Mouse (Mus musculus) embryonic facial prominence, embryonic 10.5 days (tissue): ENCODE data around the gene Cpa4. TPM values are rescaled to one million over a fixed set of nuclear protein-coding genes. Genes with fewer than 3 reads are reported as not detected.
A peak's percentile ranks its signal among the peaks of the same experiment; 100 is the strongest.

ENCODE experiments used
- DNase-seq: peaks from one replicate; pipeline ENCODE4 v3.0.0-alpha.2; 2017; ENCODE audit warnings: low spot score
- H3K27ac ChIP-seq: fragments of 300-500 bp; sonication (generic); replicated peaks from 2 replicates; pipeline ENCODE4 v1.5.1; 2016; ENCODE audit warnings: mild to moderate bottlenecking
- H3K27me3 ChIP-seq: fragments of 300-500 bp; sonication (generic); replicated peaks from 2 replicates; pipeline ENCODE4 v1.6.1; 2016; ENCODE audit warnings: low read depth, mild to moderate bottlenecking; ENCODE audit not compliant: poor library complexity, severe bottlenecking
- H3K36me3 ChIP-seq: fragments of 300-500 bp; sonication (generic); replicated peaks from 2 replicates; pipeline ENCODE4 v1.6.1; 2016; ENCODE audit warnings: mild to moderate bottlenecking, moderate library complexity
- H3K4me1 ChIP-seq: fragments of 300-500 bp; sonication (generic); 2 replicates; pipeline ENCODE4 v1.6.1; 2016
- H3K4me3 ChIP-seq: fragments of 300-500 bp; sonication (generic); 2 replicates; pipeline ENCODE4 v1.5.1; 2016; ENCODE audit warnings: mild to moderate bottlenecking, moderate library complexity
- H3K9me3 ChIP-seq: fragments of 300-500 bp; sonication (generic); 2 replicates; pipeline ENCODE4 v1.6.1; 2016; ENCODE audit warnings: mild to moderate bottlenecking
- WGBS: fragments of 180-500 bp; shearing (Covaris S2); methylation state at CpG from one replicate; pipeline ENCODE4 v1.1.7; 2016; 5-methylcytosine and 5-hydroxymethylcytosine counted together
- polyA plus RNA-seq: library from polyadenylated mRNA; unstranded; fragments of >200 nt; fragmentation: Nextera tagmentation; extraction: Ambion mirVana; gene quantifications from 2 replicates; pipeline ENCODE4 v1.2.1, GENCODE M21; 2016

Gene Cpa4
- polyA plus RNA-seq, 1 experiment from 2014 or later, result 0.85 TPM

- Histone ChIP-seq H3K4me3 (no peak overlapping the region), H3K27ac (peak overlapping the region; percentile 76), H3K9me3 (no peaks in the 10 kb centered on the region), H3K4me1 (peaks cover 28% of the 10 kb centered on the region), H3K27me3 (no peaks in the 10 kb centered on the region), H3K36me3 (no peaks in the 10 kb centered on the region)
- WGBS, result 83% methylated on average over 5 of the region's 5 CpGs
- DNase-seq, result no peak
Measured at GRCm38 (mm10) chr6:30605672-30606071, 37.5 kb downstream of the Cpa4 start.

GRCm38 (mm10) chr6:30610710-30611109 lies 42.5 kb downstream of the Cpa4 start, which contains the start of gene Cpa5:
Cpa5 (plus strand) TSS chr6:30611010.
- Histone ChIP-seq H3K36me3 (no peaks in the 10 kb centered on the region), H3K4me1 (peaks cover 60% of the 10 kb centered on the region), H3K4me3 (no peak within 1 kb of the TSS), H3K27me3 (no peaks in the 10 kb centered on the region), H3K9me3 (no peaks in the 10 kb centered on the region), H3K27ac (peak within 1 kb of the TSS; percentile 84)
- no peak for DNase-seq
- 89% methylated on average over 7 of the region's 7 CpGs for WGBS

DNA sequence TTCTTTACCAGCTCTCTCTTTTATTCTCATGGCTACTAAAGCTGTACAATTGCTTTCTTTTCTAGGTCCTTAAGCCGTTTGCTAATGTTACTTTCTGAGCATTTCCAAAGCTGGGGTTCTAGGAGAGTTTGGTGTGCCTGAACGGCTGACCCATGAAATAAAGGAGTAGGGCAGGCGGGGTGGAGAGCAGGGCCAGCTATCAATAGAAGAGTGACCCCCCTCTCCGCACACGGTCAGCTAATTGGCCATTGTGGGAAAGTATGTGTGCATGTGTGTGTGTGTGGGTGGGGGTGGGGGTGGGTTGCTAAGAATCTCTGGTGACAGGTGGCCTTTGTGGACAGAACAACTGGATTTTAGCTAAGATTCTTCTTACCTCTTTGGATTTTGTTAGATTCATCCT lies 43.0 kb downstream of the Cpa4 start:
- Histone ChIP-seq H3K27ac (peak overlapping the region; percentile 84), H3K36me3 (no peaks in the 10 kb centered on the region), H3K4me1 (peaks cover 62% of the 10 kb centered on the region), H3K27me3 (no peaks in the 10 kb centered on the region), H3K9me3 (no peaks in the 10 kb centered on the region), H3K4me3 (no peak overlapping the region)
- WGBS, result 55% methylated on average over 5 of the region's 5 CpGs
- no peak for DNase-seq

- WGBS, result 86% methylated on average over 6 of the region's 6 CpGs
- Histone ChIP-seq H3K4me3 (no peak overlapping the region), H3K27ac (peak overlapping the region; percentile 89), H3K27me3 (no peaks in the 10 kb centered on the region), H3K36me3 (no peaks in the 10 kb centered on the region), H3K4me1 (peaks cover 84% of the 10 kb centered on the region), H3K9me3 (no peaks in the 10 kb centered on the region)
- DNase-seq, result no peak
Measured at GRCm38 (mm10) chr6:30614251-30614650, 46.1 kb downstream of the Cpa4 start.

GRCm38 (mm10) chr6:30615741-30616140 lies 47.6 kb downstream of the Cpa4 start:
- Histone ChIP-seq H3K27me3 (no peaks in the 10 kb centered on the region), H3K4me3 (peak overlapping the region; percentile 38; the same call in 1 of the 2 replicates), H3K9me3 (no peaks in the 10 kb centered on the region), H3K27ac (peak overlapping the region; percentile 89), H3K4me1 (peaks cover 94% of the 10 kb centered on the region), H3K36me3 (no peaks in the 10 kb centered on the region)
- WGBS, result 22% methylated on average over 4 of the region's 4 CpGs
- DNase-seq, result no peak

DNA sequence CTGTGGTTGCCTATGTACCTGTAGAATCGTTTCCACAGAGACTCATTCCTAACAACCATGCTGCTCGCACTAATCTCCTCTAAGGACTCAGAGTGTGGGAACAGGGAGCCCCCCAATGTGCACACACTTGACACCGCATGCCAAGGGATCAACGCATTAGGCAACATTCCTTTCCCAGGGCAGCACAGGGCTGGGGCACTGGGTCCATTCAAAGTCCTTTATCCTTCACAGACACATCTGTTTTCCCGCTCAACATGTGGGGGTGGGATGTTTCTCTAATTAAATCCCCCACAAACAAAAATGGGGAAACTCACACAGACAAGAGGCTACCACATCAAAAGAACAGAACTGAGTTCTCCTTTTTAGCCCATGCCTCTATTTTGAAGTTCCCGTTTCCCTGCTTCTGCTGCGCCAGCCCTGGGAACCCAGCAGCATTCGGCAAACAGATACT lies 48.3 kb downstream of the Cpa4 start:
- H3K27ac ChIP-seq, result peak overlapping the region; percentile 89
- no peaks in the 10 kb centered on the region for H3K27me3 ChIP-seq
- peaks cover 94% of the 10 kb centered on the region for H3K4me1 ChIP-seq
- H3K4me3 ChIP-seq, result peak overlapping the region; percentile 38
- under 1% methylated on average over 8 of the region's 8 CpGs for WGBS
- no peaks in the 10 kb centered on the region for H3K36me3 ChIP-seq
- peak; percentile 78 for DNase-seq
- no peaks in the 10 kb centered on the region for H3K9me3 ChIP-seq

- peak overlapping the region; percentile 89 for H3K27ac ChIP-seq
- no peaks in the 10 kb centered on the region for H3K9me3 ChIP-seq
- no peaks in the 10 kb centered on the region for H3K36me3 ChIP-seq
- DNase-seq, result peak; percentile 94
- peak overlapping the region; percentile 38 for H3K4me3 ChIP-seq
- H3K4me1 ChIP-seq, result peaks cover 87% of the 10 kb centered on the region
- 3% methylated on average over 12 of the region's 13 CpGs for WGBS
- no peaks in the 10 kb centered on the region for H3K27me3 ChIP-seq
Measured at GRCm38 (mm10) chr6:30617020-30617958, 49.1 kb downstream of the Cpa4 start.

GRCm38 (mm10) chr6:30617959-30618590 lies 49.9 kb downstream of the Cpa4 start:
- H3K36me3 ChIP-seq, result no peaks in the 10 kb centered on the region
- peaks cover 80% of the 10 kb centered on the region for H3K4me1 ChIP-seq
- peak overlapping the region; percentile 89 for H3K27ac ChIP-seq
- DNase-seq, result peak; percentile 83
- no peaks in the 10 kb centered on the region for H3K9me3 ChIP-seq
- WGBS, result 2% methylated on average over 18 of the region's 18 CpGs
- H3K27me3 ChIP-seq, result no peaks in the 10 kb centered on the region
- peak overlapping the region; percentile 38 for H3K4me3 ChIP-seq

- Histone ChIP-seq H3K4me3 (no peak overlapping the region), H3K27me3 (no peaks in the 10 kb centered on the region), H3K4me1 (peaks cover 76% of the 10 kb centered on the region), H3K27ac (peak overlapping the region; percentile 89), H3K9me3 (no peaks in the 10 kb centered on the region), H3K36me3 (no peaks in the 10 kb centered on the region)
- WGBS, result 29% methylated on average over 6 of the region's 6 CpGs
- DNase-seq, result no peak
Measured at GRCm38 (mm10) chr6:30618735-30619134, 50.6 kb downstream of the Cpa4 start.

DNA sequence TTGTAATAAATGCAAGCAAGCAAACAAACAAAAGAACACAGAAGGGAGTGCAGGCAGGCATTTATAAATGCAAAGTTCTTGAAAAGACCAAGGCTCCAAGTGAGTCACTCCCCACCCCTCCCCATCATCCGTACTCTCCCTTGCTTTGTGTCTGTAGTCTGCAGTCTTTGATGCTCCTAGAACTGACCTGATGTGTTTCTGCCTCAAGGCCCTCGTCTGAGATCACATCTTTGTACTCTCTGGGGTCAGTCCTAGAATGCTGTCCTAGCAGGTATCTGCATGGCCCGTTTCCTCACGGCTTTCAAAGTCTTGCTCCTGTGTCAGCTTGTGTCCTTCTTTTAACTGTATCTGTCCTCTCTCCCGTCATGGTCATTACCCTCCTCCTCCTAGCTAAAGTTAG lies 51.4 kb downstream of the Cpa4 start:
- H3K4me3 ChIP-seq, result no peak overlapping the region
- peak overlapping the region; percentile 89 for H3K27ac ChIP-seq
- no peaks in the 10 kb centered on the region for H3K36me3 ChIP-seq
- H3K27me3 ChIP-seq, result no peaks in the 10 kb centered on the region
- WGBS, result 69% methylated on average over 5 of the region's 5 CpGs
- H3K4me1 ChIP-seq, result peaks cover 68% of the 10 kb centered on the region
- no peaks in the 10 kb centered on the region for H3K9me3 ChIP-seq
- no peak for DNase-seq

DNA sequence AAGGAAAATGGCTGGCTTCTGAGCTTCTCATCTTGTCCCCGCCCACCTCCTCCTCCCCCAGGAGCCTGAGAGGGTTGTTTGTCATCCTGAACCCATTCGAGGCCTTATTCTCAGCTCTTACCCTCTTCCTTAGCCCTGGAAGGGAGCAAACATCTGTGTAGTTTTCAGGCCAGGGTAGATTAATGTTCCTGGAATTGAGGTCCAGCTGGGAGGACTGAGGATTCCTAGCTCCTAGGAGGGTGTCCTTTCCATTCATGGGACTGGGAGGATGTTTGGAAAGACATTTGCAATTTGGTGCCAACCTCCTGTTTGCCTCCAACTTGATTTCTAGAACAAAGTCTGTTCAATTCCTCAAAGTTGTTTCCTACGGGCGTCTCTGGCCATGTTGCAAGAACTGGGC lies 52.4 kb downstream of the Cpa4 start:
- no peak overlapping the region for H3K4me3 ChIP-seq

GRCm38 (mm10) chr6:30620994-30621393 lies 52.8 kb downstream of the Cpa4 start:
- Histone ChIP-seq H3K9me3 (no peaks in the 10 kb centered on the region), H3K4me3 (no peak overlapping the region), H3K27me3 (no peaks in the 10 kb centered on the region), H3K27ac (peak overlapping the region; percentile 89), H3K36me3 (no peaks in the 10 kb centered on the region), H3K4me1 (peaks cover 54% of the 10 kb centered on the region)
- WGBS, result 85% methylated on average over 6 of the region's 6 CpGs
- no peak for DNase-seq

More for the DNA sequence above, 52.4 kb downstream of the Cpa4 start:
- H3K27ac ChIP-seq, result peak overlapping the region; percentile 89
- H3K9me3 ChIP-seq, result no peaks in the 10 kb centered on the region
- H3K4me1 ChIP-seq, result peaks cover 58% of the 10 kb centered on the region
- whole genome bisulfite sequencing, result 87% methylated on average over 4 of the region's 4 CpGs
- DNase-seq, result no peak
- H3K36me3 ChIP-seq, result no peaks in the 10 kb centered on the region
- no peaks in the 10 kb centered on the region for H3K27me3 ChIP-seq
